Mouse (Mus musculus) midbrain, embryonic 14.5 days (tissue): ENCODE measurements around the gene Tmem8. TPM values are rescaled to one million over a fixed set of nuclear protein-coding genes. Genes with fewer than 3 reads are reported as not detected.

Experiments used
- ATAC-seq: fragments of 200-750 bp; cut with Nextera tagmentation; 2 replicates; pipeline ENCODE4 v1.8.0; 2017; ENCODE audit warnings: moderate number of reproducible peaks, moderate library complexity; ENCODE audit not compliant: low FRiP score, low TSS enrichment
- DNase-seq: peaks from one replicate; pipeline ENCODE4 v3.0.0-alpha.2; 2015
- H3K27ac ChIP-seq: fragments of 300-500 bp; sonication (generic); replicated peaks from 2 replicates; pipeline ENCODE4 v1.5.1; 2014; ENCODE audit warnings: mild to moderate bottlenecking, low read depth, low read length, moderate library complexity
- H3K27me3 ChIP-seq: fragments of 300-500 bp; sonication (generic); 2 replicates; pipeline ENCODE4 v1.6.1; 2014; ENCODE audit warnings: low read length, control low read depth, mixed read lengths; ENCODE audit not compliant: control insufficient read depth, insufficient read depth
- H3K36me3 ChIP-seq: fragments of 300-500 bp; sonication (generic); 2 replicates; pipeline ENCODE4 v1.6.1; 2014; ENCODE audit warnings: low read length, control low read depth; ENCODE audit not compliant: control insufficient read depth, insufficient read depth
- H3K4me1 ChIP-seq: fragments of 300-500 bp; sonication (generic); 2 replicates; pipeline ENCODE4 v1.6.1; 2014; ENCODE audit warnings: mild to moderate bottlenecking, antibody characterized with exemption, low read length, control low read depth; ENCODE audit not compliant: control insufficient read depth, insufficient read depth
- H3K4me2 ChIP-seq: fragments of 300-500 bp; sonication (generic); 2 replicates; pipeline ENCODE4 v1.6.1; 2014; ENCODE audit warnings: mild to moderate bottlenecking, low read length, moderate library complexity
- H3K4me3 ChIP-seq: fragments of 300-500 bp; sonication (generic); replicated peaks from 2 replicates; pipeline ENCODE4 v1.5.1; 2014; ENCODE audit warnings: low read depth, low read length
- H3K9ac ChIP-seq: fragments of 300-500 bp; sonication (generic); replicated peaks from 2 replicates; pipeline ENCODE4 v1.6.1; 2014; ENCODE audit warnings: mild to moderate bottlenecking, low read length, moderate library complexity
- H3K9me3 ChIP-seq: fragments of 300-500 bp; sonication (generic); 2 replicates; pipeline ENCODE4 v1.6.1; 2016; ENCODE audit warnings: low read length, control low read depth, mixed read lengths; ENCODE audit not compliant: control insufficient read depth
- WGBS: fragments of 180-500 bp; shearing (Covaris S2); extraction: QIAGEN DNeasy Blood & Tissue Kit; methylation state at CpG from one replicate; pipeline ENCODE4 v1.1.7; 2014; 5-methylcytosine and 5-hydroxymethylcytosine counted together
- polyA plus RNA-seq: library from polyadenylated mRNA; unstranded; fragments of >200 nt; fragmentation: Nextera tagmentation; extraction: Ambion mirVana; gene quantifications from 2 replicates; pipeline ENCODE4 v1.2.1, GENCODE M21; 2014

The Tmem8 gene
- polyA plus RNA-seq, 1 experiment from 2014 or later, result 2.4 TPM

GRCm38 (mm10) chr17:26115956-26116487, 2.9 kb downstream of the Tmem8 start:
- Histone ChIP-seq H3K36me3 (no peaks in the 10 kb centered on the region), H3K4me2 (no peak overlapping the region), H3K4me1 (peaks cover 5% of the 10 kb centered on the region), H3K27ac (no peak overlapping the region), H3K27me3 (peaks cover 48% of the 10 kb centered on the region), H3K9me3 (no peaks in the 10 kb centered on the region), H3K9ac (no peak overlapping the region), H3K4me3 (no peak overlapping the region)
- WGBS, result 80% methylated on average over 3 of the region's 3 CpGs
- ATAC-seq (no peak), DNase-seq (no peak)

GRCm38 (mm10) chr17:26116503-26117258, 3.6 kb downstream of the Tmem8 start:
- Histone ChIP-seq H3K9ac (no peak overlapping the region), H3K27me3 (peaks cover 41% of the 10 kb centered on the region), H3K36me3 (no peaks in the 10 kb centered on the region), H3K4me3 (no peak overlapping the region), H3K9me3 (no peaks in the 10 kb centered on the region), H3K27ac (no peak overlapping the region), H3K4me2 (no peak overlapping the region), H3K4me1 (peaks cover 5% of the 10 kb centered on the region)
- 87% methylated on average over 17 of the region's 17 CpGs for WGBS
- DNase-seq, result no peak
- no peak for ATAC-seq

- Histone ChIP-seq H3K4me3 (no peak overlapping the region), H3K27ac (no peak overlapping the region), H3K36me3 (no peaks in the 10 kb centered on the region), H3K27me3 (peaks cover 22% of the 10 kb centered on the region), H3K4me2 (no peak overlapping the region), H3K4me1 (peaks cover 9% of the 10 kb centered on the region), H3K9ac (no peak overlapping the region), H3K9me3 (no peaks in the 10 kb centered on the region)
- WGBS, result 47% methylated on average over 33 of the region's 33 CpGs
- ATAC-seq (no peak; the same call in 1 of the 2 replicates), DNase-seq (peak; percentile 82)
Measured at GRCm38 (mm10) chr17:26119766-26120710, 6.9 kb downstream of the Tmem8 start.

- no peak overlapping the region for H3K27ac ChIP-seq
- ATAC-seq (no peak), DNase-seq (no peak)
- no peak overlapping the region for H3K4me3 ChIP-seq
- H3K36me3 ChIP-seq, result peaks cover 24% of the 10 kb centered on the region
- no peak overlapping the region for H3K4me2 ChIP-seq
- 54% methylated on average over 5 of the region's 5 CpGs for WGBS
- peaks cover 9% of the 10 kb centered on the region for H3K4me1 ChIP-seq
- H3K9ac ChIP-seq, result no peak overlapping the region
- 0 out of 2 replicates have a peak, but pooled peaks cover 5% of the 10 kb centered on the region for H3K27me3 ChIP-seq
- no peaks in the 10 kb centered on the region for H3K9me3 ChIP-seq
Measured at GRCm38 (mm10) chr17:26122431-26123140, 9.5 kb downstream of the Tmem8 start.

GRCm38 (mm10) chr17:26123267-26123684, 10.2 kb downstream of the Tmem8 start, which contains the start of gene Mrpl28:
Gene Mrpl28, plus strand, starts transcription at chr17:26123500.
- peak; percentile 99 for DNase-seq
- peak; percentile 92 for ATAC-seq
- 0% methylated on average over 32 of the region's 32 CpGs for WGBS
- peaks cover 31% of the 10 kb centered on the region for H3K36me3 ChIP-seq
- no peaks in the 10 kb centered on the region for H3K9me3 ChIP-seq
- H3K4me1 ChIP-seq, result peaks cover 9% of the 10 kb centered on the region
- H3K4me3 ChIP-seq, result peak within 1 kb of the TSS; percentile 90
- peak within 1 kb of the TSS; percentile 86 for H3K4me2 ChIP-seq
- peak within 1 kb of the TSS; percentile 73 for H3K9ac ChIP-seq
- 0 out of 2 replicates have a peak within 1 kb of the TSS, but pooled peaks have one; percentile 41 for H3K27ac ChIP-seq
- H3K27me3 ChIP-seq, result 0 out of 2 replicates have a peak, but pooled peaks cover 5% of the 10 kb centered on the region

GRCm38 (mm10) chr17:26124560-26124959, 11.5 kb downstream of the Tmem8 start:
- DNase-seq, result no peak
- Histone ChIP-seq H3K9me3 (no peaks in the 10 kb centered on the region), H3K9ac (no peak overlapping the region), H3K4me3 (peak overlapping the region; percentile 90), H3K36me3 (peaks cover 43% of the 10 kb centered on the region), H3K4me2 (peak overlapping the region; percentile 86), H3K4me1 (peaks cover 9% of the 10 kb centered on the region), H3K27me3 (no peaks in the 10 kb centered on the region), H3K27ac (no peak overlapping the region)
- WGBS, result 90% methylated on average over 7 of the region's 7 CpGs
- ATAC-seq, result no peak

GRCm38 (mm10) chr17:26125226-26125625, 12.1 kb downstream of the Tmem8 start:
- Histone ChIP-seq H3K4me1 (peaks cover 9% of the 10 kb centered on the region), H3K36me3 (peaks cover 50% of the 10 kb centered on the region), H3K9ac (no peak overlapping the region), H3K4me2 (no peak overlapping the region), H3K27ac (no peak overlapping the region), H3K4me3 (no peak overlapping the region), H3K27me3 (no peaks in the 10 kb centered on the region), H3K9me3 (no peaks in the 10 kb centered on the region)
- no peak for ATAC-seq
- no peak for DNase-seq
- WGBS, result 92% methylated on average over 10 of the region's 10 CpGs
